Comparison of ENCODE assay signal across 9 mouse cellular contexts in genomic region chr13:44056716-44057115, GRCm38 (mm10).
DNase-seq lines count a peak whose midpoint lies in the region; ATAC-seq and TF ChIP-seq lines count a peak whose summit lies in the region.
"Had no signal": no experiment of that assay in that cellular context is flagged by ENCODE, and none has a peak within 500 bp of the region (broad histone marks: within the 10 kb centered on the region; RNA-seq: fewer than 3 reads in every experiment).

No protein-coding gene starts in this region.

- H3K4me2 ChIP-seq in heart, postnatal 0 days (ENCODE audit: low read depth, low read length) = no peak overlapping the region
- H3K4me2 ChIP-seq in heart, embryonic 12.5 days = no peak overlapping the region
- peak overlapping the region; percentile 40 for H3K4me2 ChIP-seq in lung, embryonic 14.5 days
- peak overlapping the region; percentile 24 for H3K4me2 ChIP-seq in forebrain, embryonic 13.5 days
- H3K4me2 ChIP-seq in neural tube, embryonic 13.5 days = peak overlapping the region; percentile 35

- no peak for TF ChIP-seq CTCF in heart, postnatal 0 days (IDR thresholded peaks at IDR 0.05; ENCODE audit: low read depth)
- TF ChIP-seq CTCF in lung, embryonic 14.5 days (IDR thresholded peaks at IDR 0.05; ENCODE audit: low read depth) = no peak

- no peaks in the 10 kb centered on the region for H3K27me3 ChIP-seq in heart, postnatal 0 days (ENCODE audit: control insufficient read depth, insufficient read depth, low read length)
- no peaks in the 10 kb centered on the region for H3K27me3 ChIP-seq in heart, embryonic 12.5 days (replicated peaks)
- no peaks in the 10 kb centered on the region for H3K27me3 ChIP-seq in lung, embryonic 14.5 days (ENCODE audit: insufficient read depth, low read length)
- peaks cover 18% of the 10 kb centered on the region; the same call in 1 of the 2 replicates for H3K27me3 ChIP-seq in forebrain, embryonic 13.5 days
- H3K27me3 ChIP-seq in neural tube, embryonic 13.5 days = no peaks in the 10 kb centered on the region

- no peaks in the 10 kb centered on the region for H3K36me3 ChIP-seq in heart, postnatal 0 days (replicated peaks; ENCODE audit: control insufficient read depth, insufficient read depth, low read length)
- H3K36me3 ChIP-seq in heart, embryonic 12.5 days = no peaks in the 10 kb centered on the region
- H3K36me3 ChIP-seq in lung, embryonic 14.5 days (ENCODE audit: insufficient read depth) = no peaks in the 10 kb centered on the region
- H3K36me3 ChIP-seq in forebrain, embryonic 13.5 days (ENCODE audit: poor library complexity, severe bottlenecking) = no peaks in the 10 kb centered on the region
- no peaks in the 10 kb centered on the region for H3K36me3 ChIP-seq in neural tube, embryonic 13.5 days

- H3K9ac ChIP-seq in heart, postnatal 0 days (replicated peaks; ENCODE audit: low read depth, low read length) = no peak overlapping the region
- no peak overlapping the region for H3K9ac ChIP-seq in heart, embryonic 12.5 days
- no peak overlapping the region for H3K9ac ChIP-seq in lung, embryonic 14.5 days
- H3K9ac ChIP-seq in forebrain, embryonic 13.5 days = no peak overlapping the region
- no peak overlapping the region for H3K9ac ChIP-seq in neural tube, embryonic 13.5 days

- H3K4me1 ChIP-seq in heart, postnatal 0 days (ENCODE audit: control insufficient read depth, insufficient read depth) = peaks cover 59% of the 10 kb centered on the region
- peaks cover 56% of the 10 kb centered on the region for H3K4me1 ChIP-seq in heart, embryonic 12.5 days (replicated peaks)
- peaks cover 21% of the 10 kb centered on the region for H3K4me1 ChIP-seq in lung, embryonic 14.5 days (ENCODE audit: insufficient read depth)
- peaks cover 22% of the 10 kb centered on the region for H3K4me1 ChIP-seq in forebrain, embryonic 13.5 days
- peaks cover 20% of the 10 kb centered on the region for H3K4me1 ChIP-seq in neural tube, embryonic 13.5 days (replicated peaks)

- H3K4me3 ChIP-seq in heart, postnatal 0 days (ENCODE audit: low read depth, low read length) = no peak overlapping the region
- H3K4me3 ChIP-seq in heart, embryonic 12.5 days = no peak overlapping the region
- H3K4me3 ChIP-seq in lung, embryonic 14.5 days (ENCODE audit: low read depth, low read length) = no peak overlapping the region
- no peak overlapping the region for H3K4me3 ChIP-seq in forebrain, embryonic 13.5 days
- no peak overlapping the region for H3K4me3 ChIP-seq in neural tube, embryonic 13.5 days

- TF ChIP-seq EP300 in heart, postnatal 0 days (IDR thresholded peaks at IDR 0.05; ENCODE audit: low read depth) = no peak

- DNase-seq in heart, postnatal 0 days (ENCODE audit: low spot score) = no peak
- DNase-seq in lung, embryonic 14.5 days = peak; percentile 70
- no peak for DNase-seq in lung, postnatal 25 days (ENCODE audit: low spot score)
- no peak for DNase-seq in testis, postnatal 10 days (ENCODE audit: low spot score)
- DNase-seq: right cerebral cortex, postnatal 14 days had no signal

- no peak for ATAC-seq in heart, postnatal 0 days (ENCODE audit: insufficient read depth, low read depth)
- no peak for ATAC-seq in heart, embryonic 12.5 days (ENCODE audit: insufficient number of reproducible peaks, low FRiP score)
- ATAC-seq in lung, embryonic 14.5 days (ENCODE audit: insufficient read depth) = no peak
- no peak for ATAC-seq in forebrain, embryonic 13.5 days
- ATAC-seq in neural tube, embryonic 13.5 days (ENCODE audit: low read depth) = no peak

- 62% methylated on average over 9 of the region's 9 CpGs for WGBS in heart, postnatal 0 days
- 75% methylated on average over 9 of the region's 9 CpGs for WGBS in heart, embryonic 12.5 days
- 50% methylated on average over 9 of the region's 9 CpGs for WGBS in lung, embryonic 14.5 days
- 55% methylated on average over 9 of the region's 9 CpGs for WGBS in forebrain, embryonic 13.5 days
- WGBS in neural tube, embryonic 13.5 days = 55% methylated on average over 9 of the region's 9 CpGs

- peak overlapping the region; percentile 66 for H3K27ac ChIP-seq in heart, postnatal 0 days (ENCODE audit: low read depth)
- H3K27ac ChIP-seq in heart, embryonic 12.5 days (ENCODE audit: poor library complexity, severe bottlenecking) = no peak overlapping the region
- peak overlapping the region; percentile 82 for H3K27ac ChIP-seq in lung, embryonic 14.5 days (ENCODE audit: low read depth)
- H3K27ac ChIP-seq in forebrain, embryonic 13.5 days = no peak overlapping the region
- H3K27ac ChIP-seq in neural tube, embryonic 13.5 days (replicated peaks) = peak overlapping the region; percentile 18; the same call in 1 of the 2 replicates
- H3K27ac ChIP-seq: kidney, postnatal 0 days had no signal

- H3K9me3 ChIP-seq in heart, postnatal 0 days (replicated peaks; ENCODE audit: control insufficient read depth, low read length) = no peaks in the 10 kb centered on the region
- no peaks in the 10 kb centered on the region for H3K9me3 ChIP-seq in heart, embryonic 12.5 days (replicated peaks)
- H3K9me3 ChIP-seq in lung, embryonic 14.5 days (ENCODE audit: low read depth, low read length) = no peaks in the 10 kb centered on the region
- no peaks in the 10 kb centered on the region for H3K9me3 ChIP-seq in forebrain, embryonic 13.5 days (replicated peaks)
- H3K9me3 ChIP-seq in neural tube, embryonic 13.5 days = no peaks in the 10 kb centered on the region

Comparison
In these comparisons a context has a peak if more than half of its experiments do, and no peak if none do; other contexts are left out.
1. H3K27ac ChIP-seq: peak in heart, postnatal 0 days (single experiment), lung, embryonic 14.5 days (single experiment) and neural tube, embryonic 13.5 days (single experiment); none in heart, embryonic 12.5 days (single experiment) and forebrain, embryonic 13.5 days (single experiment).
2. H3K4me2 ChIP-seq: peak in lung, embryonic 14.5 days (single experiment), forebrain, embryonic 13.5 days (single experiment) and neural tube, embryonic 13.5 days (single experiment); none in heart, postnatal 0 days (single experiment) and heart, embryonic 12.5 days (single experiment).